Mouse (Mus musculus): ENCODE measurements around the gene Bmyc. TPM values are rescaled to one million over a fixed set of nuclear protein-coding genes. Genes with fewer than 3 reads are reported as not detected.
"Not testable (repeated sequence)": the region's sequence is repeated elsewhere in the genome, so short reads cannot be mapped to it uniquely, and the experiment has no call there.

The Bmyc gene
- total RNA-seq (2021): 10 to 100 TPM; 89.7 to 94.0 TPM
- long read RNA-seq, experiment 1, transcript Bmyc-201 (1 exons, 983 nt): major isoform, 132 of 132 reads
- long read RNA-seq, experiment 1, partial matches to known transcripts: 0 of 132 reads
- long read RNA-seq, experiment 1, other reads (novel, unspliced or antisense): 0 of 132 reads
- long read RNA-seq, experiment 2, transcript Bmyc-201 (1 exons, 983 nt): major isoform, 125 of 125 reads
- long read RNA-seq, experiment 2, partial matches to known transcripts: 0 of 125 reads
- long read RNA-seq, experiment 2, other reads (novel, unspliced or antisense): 0 of 125 reads

DNA sequence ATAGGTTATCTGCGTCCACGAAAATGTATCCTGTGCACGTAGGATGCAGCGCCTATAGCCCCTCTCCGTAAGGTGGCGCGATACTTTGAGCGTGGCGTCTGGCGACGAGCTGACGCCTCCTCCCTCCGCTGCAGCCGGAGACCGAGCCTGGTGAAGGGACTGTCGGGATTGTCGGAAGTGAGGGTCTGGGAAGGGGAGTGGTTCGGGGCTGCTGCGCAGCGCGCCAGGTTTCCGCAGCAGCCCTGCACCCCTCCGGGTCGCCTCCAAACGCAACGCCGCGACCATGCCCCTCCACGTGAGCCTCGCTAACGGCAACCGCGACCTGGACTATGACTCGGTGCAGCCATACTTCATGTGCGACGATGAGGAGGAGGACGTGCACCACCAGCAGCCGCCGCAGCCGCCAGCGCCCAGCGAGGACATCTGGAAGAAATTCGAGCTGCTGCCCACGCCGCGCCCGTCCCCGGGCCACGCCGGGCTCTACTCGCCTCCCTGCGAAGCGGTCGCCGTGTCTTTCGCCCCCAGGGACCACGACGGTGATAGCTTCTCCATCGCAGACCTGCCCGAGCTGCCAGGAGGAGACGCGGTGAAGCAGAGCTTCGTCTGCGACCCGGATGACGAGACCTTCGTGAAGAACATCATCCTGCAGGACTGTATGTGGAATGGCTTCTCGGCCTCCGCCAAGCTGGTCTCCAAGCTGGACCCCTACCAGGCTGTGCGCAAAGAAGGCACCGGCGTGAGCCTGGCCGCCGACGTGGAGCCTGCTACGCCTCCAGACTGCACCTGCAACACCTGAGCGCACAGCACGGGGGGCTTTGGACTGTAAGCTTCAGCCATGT lies at the start of gene Bmyc:
Bmyc (plus strand) TSS at position 97 of the 839 bp plus-strand sequence.
- DNase-seq (ENCODE audit: low spot score in 2 of 2): peak; percentile 83 to 89

GRCm38 (mm10) chr2:25657246-25657645 lies 49.3 kb upstream of the Bmyc start:
- DNase-seq (ENCODE audit: low spot score in 2 of 2): no peak

GRCm38 (mm10) chr2:25657652-25658051 lies 48.9 kb upstream of the Bmyc start, which contains the start of gene Lcn5:
Lcn5 (plus strand) TSS chr2:25657952.
- DNase-seq (ENCODE audit: low spot score in 2 of 2): no peak

DNA sequence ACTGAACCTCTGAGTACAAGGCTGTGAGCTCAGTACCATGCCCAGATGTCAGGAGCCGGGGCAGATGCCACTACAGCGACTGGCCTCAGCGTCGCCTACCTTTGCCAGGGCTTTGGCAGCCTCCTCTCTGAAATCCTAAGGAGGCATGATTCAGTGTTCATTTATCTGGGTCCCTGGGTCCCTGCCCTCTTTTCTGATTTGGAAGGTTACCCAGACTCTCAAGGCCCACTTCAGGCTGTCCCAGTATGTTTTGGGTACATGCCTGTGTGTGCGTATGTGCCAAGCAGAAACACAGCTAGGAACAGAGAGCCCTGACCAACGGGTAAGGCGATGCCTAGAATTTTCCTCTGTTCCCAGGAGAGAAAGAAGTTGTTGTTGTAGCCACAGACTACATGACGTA lies 46.3 kb upstream of the Bmyc start:
- DNase-seq (ENCODE audit: low spot score in 2 of 2): no peak

GRCm38 (mm10) chr2:25661245-25661970 lies 45.1 kb upstream of the Bmyc start:
- DNase-seq (ENCODE audit: low spot score in 2 of 2): no peak

- peak; percentile 12 to 59 for DNase-seq (ENCODE audit: low spot score in 2 of 2)
Measured at GRCm38 (mm10) chr2:25663511-25663910, 43.0 kb upstream of the Bmyc start.

DNA sequence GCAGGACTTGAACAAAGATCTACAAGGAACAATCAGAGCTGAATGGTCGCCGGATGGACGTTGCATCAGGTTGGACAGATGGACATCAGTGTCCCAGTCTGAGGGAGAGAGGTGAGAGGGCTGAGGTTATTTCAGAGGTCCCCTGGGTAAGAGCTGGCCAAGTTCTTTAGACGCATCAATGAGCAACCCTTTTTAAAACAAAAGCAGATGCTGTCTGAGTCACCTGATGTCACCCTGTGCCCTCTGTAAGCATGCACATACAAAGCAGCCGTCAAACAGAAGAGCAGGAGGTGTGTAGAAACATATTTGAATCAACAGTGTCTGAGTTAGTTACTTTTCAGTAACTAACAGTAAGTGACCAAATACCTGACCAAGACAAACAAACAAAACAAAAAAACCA lies 42.4 kb upstream of the Bmyc start:
- no peak for DNase-seq (ENCODE audit: low spot score in 2 of 2)

GRCm38 (mm10) chr2:25666516-25666915 lies 40.0 kb upstream of the Bmyc start:
- DNase-seq (ENCODE audit: low spot score in 2 of 2): no peak

DNA sequence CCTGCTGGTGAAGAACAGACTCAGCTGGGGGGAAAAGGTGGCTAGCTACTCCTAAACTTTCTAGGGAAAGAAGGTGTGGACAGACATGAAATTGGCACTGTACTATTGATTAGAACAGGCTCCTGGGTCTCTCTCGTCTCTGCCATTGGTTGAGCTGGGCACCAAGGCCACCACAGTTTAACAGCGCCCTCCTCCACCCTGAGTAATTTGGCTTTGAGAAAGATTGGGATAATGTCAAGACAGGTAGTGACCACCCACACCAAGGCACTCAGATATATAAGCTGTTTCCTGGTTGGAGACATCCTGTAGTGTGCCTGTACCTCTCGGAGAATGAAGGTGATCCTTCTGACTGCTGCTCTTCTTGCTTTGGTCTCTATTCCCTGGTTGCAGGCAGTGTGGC lies 30.1 kb upstream of the Bmyc start, which contains the start of gene Lcn6:
Lcn6 (plus strand) TSS at position 301 of the 400 bp plus-strand sequence.
- DNase-seq (ENCODE audit: low spot score in 2 of 2): no peak

DNA sequence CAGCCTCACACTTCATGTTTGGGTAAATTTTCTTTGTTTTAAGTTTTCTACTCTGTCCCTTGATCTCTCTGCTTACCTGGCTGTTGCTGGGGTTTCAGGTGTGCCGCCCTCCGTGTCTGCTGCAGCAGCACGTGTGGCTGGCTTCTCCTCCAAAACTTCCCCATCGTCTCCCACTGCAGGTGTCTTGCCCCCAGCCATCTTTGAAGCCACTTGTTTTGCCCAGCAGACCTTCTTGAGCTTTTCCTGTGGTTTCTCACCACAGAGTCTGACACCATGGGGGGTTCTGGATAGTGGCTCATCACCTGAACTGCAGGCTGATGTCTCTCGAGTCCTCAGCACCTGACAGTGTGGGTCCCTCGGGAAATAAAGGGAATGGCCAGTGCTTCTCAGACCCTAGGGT lies 27.0 kb upstream of the Bmyc start:
- DNase-seq (ENCODE audit: low spot score in 2 of 2): no peak

DNA sequence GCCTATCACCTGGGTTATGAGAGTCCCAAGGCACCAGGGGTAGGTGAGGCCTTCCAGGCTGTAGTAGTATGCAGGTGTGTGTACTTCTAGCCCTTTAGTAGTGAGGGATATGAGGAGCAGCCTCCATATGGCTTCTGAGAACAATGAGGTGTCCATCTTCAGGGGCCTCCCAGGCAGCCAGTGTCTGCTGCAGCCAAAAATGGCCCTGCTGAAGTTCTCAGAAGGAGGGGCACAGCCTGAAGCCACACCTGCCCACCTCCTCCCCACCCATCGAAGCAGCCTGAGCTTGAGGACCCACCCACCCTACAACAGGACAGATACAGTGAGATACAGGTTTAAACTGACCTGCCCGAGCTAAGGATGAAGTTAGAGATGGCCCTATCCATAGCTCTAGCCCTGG lies 24.1 kb upstream of the Bmyc start, which contains the start of gene Lcn10:
Lcn10 (plus strand) TSS at position 301 of the 400 bp plus-strand sequence.
- no peak for DNase-seq (ENCODE audit: low spot score in 2 of 2)

GRCm38 (mm10) chr2:25686941-25687340 lies 19.6 kb upstream of the Bmyc start:
- no peak for DNase-seq (ENCODE audit: low spot score in 2 of 2)

GRCm38 (mm10) chr2:25694605-25695004 lies 11.9 kb upstream of the Bmyc start:
- peak; percentile 45 to 79 for DNase-seq (ENCODE audit: low spot score in 2 of 2)

DNA sequence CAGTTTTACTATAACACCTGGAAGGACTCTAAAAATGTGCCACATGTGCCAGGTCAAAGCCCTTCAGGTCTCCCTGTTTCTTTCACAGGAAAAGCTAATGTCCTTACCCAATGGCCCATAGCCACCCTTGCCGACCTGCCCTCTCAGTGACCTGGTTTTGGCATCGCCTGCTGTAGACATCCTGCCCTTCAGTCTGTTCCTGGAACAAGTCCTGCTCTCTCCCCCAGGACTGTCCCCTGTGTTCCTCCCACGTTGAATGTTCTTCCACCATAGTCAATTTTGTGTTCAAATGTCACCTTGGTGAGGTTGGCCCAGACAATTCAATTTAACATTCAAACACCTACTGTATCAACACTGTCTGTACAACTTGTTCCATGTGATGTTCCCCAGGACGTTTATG lies 9.6 kb upstream of the Bmyc start:
- DNase-seq (ENCODE audit: low spot score in 2 of 2): no peak

GRCm38 (mm10) chr2:25698696-25699095 lies 7.8 kb upstream of the Bmyc start:
- no peak for DNase-seq (ENCODE audit: low spot score in 2 of 2)

- not testable (repeated sequence) for DNase-seq (ENCODE audit: low spot score in 2 of 2)
Measured at GRCm38 (mm10) chr2:25699743-25700142, 6.8 kb upstream of the Bmyc start, which contains the start of gene Obp2a. Obp2a (plus strand) TSS chr2:25700043.

GRCm38 (mm10) chr2:25701001-25701400 lies 5.5 kb upstream of the Bmyc start:
- DNase-seq (ENCODE audit: low spot score in 2 of 2): no peak

DNA sequence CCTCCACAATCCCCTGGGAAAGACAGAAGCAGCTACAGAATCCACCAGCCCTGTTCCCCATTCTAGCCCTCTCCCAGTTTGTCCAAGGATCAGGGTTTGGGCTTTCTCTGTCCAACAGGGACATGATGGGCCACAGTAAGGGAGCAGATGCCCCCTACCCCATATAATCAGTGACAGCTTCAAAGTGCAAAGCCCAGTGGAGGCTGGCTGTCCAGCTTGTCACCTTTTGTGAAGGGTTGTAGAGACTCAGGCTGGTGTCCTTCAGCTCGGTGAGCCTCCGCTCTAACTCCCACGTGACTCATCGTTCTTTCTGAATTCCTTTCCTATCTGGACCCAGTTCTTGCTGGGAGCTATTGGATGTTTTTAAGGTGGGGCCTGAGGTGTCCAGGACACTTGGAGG lies 2.8 kb upstream of the Bmyc start:
- no peak for DNase-seq (ENCODE audit: low spot score in 2 of 2)

DNA sequence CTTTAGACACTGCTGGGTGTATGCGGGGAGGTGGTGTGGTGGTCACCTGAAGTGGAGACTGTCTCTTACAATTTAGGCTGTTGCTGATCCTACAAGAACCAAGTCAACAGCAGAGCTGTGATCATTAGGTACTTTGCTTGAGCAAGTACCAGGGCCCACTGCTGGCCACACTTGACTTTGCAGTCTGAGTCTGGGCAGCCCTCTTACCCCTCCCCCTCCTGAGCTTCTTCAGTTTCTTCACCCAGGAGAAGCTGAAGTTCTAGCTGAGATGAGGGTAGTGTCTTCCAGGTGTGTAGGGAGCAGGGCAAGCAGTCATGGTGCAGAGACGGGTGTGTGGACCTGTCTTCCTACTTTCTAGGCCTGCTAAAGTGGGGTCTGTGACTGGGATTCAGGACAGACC lies 1.6 kb downstream of the Bmyc start:
- DNase-seq (ENCODE audit: low spot score in 2 of 2): peak; percentile 33 to 34

DNA sequence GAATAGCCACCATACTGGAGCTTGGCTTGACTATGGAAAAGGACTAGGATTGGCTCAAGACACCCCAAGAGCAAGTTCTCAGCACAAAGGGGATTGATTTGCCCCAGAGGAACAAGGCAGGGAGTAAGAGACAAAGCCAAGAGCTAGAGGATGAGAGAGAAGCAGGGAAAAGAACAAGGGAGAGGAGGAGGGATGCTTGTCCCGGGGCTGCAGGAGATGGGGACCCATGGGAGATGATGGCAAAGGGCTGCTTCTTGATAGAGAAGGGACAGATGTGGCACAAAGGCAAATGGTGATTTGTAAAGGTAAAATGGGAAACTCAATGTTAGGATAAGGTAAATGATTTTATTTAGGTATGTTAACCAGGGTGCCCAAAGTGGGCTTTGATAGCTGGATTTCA lies 2.5 kb downstream of the Bmyc start:
- DNase-seq (ENCODE audit: low spot score in 2 of 2): not testable (repeated sequence)

DNA sequence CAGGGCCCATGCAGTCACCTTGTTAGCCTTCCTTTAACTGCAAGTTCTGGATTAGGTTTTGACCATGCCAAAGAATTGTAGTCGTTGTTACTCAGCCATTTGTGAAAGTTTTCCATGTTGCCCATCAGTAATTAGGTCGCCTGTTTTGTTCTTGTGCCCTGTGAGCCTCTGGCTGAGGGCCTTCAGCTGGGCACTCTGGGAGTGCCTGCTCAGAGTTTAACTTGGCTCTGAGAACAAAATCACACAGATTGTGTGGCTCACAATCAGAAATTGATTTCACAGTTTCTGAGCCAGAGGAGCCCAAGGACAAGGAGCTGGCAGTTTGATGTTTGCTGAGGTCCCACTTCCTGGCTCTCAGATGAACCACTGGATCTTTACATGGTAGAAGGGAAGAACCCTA lies 3.3 kb downstream of the Bmyc start:
- DNase-seq (ENCODE audit: low spot score in 2 of 2): not testable (repeated sequence)
